Mouse (Mus musculus) mammary gland, adult 2 months (tissue): ENCODE data around the gene Amy2a3. TPM values are rescaled to one million over a fixed set of nuclear protein-coding genes. Genes with fewer than 3 reads are reported as not detected.

Experiments used
- polyA plus RNA-seq: library from polyadenylated mRNA; depleted of rRNA; stranded (reverse); fragments of >200 nt; gene quantifications from 2 replicates; pipeline ENCODE4 v1.2.3, GENCODE M21; 2012; ENCODE audit warnings: low replicate concordance; rRNA removed

The Amy2a3 gene
- polyA plus RNA-seq = not detected in 2 replicates

GRCm38 (mm10) chr3:113323952-113324351 lies at the start of gene Amy2a3:
Gene Amy2a3 (minus strand): TSS chr3:113324052.

GRCm38 (mm10) chr3:113356558-113356957 lies 32.7 kb upstream of the Amy2a3 start, which contains the start of gene Amy2a2:
Gene Amy2a2 (minus strand): TSS chr3:113356658.

GRCm38 (mm10) chr3:113291349-113291748 lies 32.5 kb downstream of the Amy2a3 start, which contains the start of gene Amy2a4:
Gene Amy2a4 (minus strand): TSS chr3:113291449.

Other genes with a start within 250 kb of the Amy2a3 start
- 0.23 TPM in 1 of 2 replicates, not detected in the other for gene Amy2a5, start 65.2 kb downstream of the Amy2a3 start, polyA plus RNA-seq
- not detected in 2 replicates for gene Amy2a4, start 32.6 kb downstream of the Amy2a3 start, polyA plus RNA-seq
- not detected in 2 replicates for gene Amy2a2, start 32.6 kb upstream of the Amy2a3 start, polyA plus RNA-seq
- gene Amy2a1, start 208.4 kb upstream of the Amy2a3 start, polyA plus RNA-seq = not detected in 2 replicates